Mouse (Mus musculus): ENCODE measurements at regions not wholly inside any gene's neighbourhood (a gene's known extent, or its start where the extent isn't known, plus 50 kb on each side); places are given as distances from the start of the nearest gene placed in this dataset.

DNA sequence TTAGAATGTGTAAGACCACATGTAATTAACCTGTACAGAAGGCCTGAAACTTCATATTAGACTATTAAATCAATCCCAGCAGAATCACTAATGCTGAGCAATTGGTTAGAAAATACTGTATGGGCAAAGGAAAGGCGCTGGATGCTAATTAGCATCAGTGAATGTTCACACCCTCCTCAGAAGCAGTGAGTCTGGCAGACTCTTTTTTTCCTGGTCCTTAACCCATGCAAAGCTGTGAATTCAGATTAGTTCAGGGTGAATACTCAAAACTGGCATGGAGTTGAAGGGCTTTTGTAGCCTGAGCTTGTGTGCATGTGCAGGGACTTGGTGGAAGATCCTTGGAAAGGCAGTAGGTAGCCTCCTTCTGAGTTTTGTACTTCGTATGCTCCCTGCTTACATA is 179.3 kb downstream of the Slc4a3 start:
- WGBS: 21% methylated on average over 2 of the region's 2 CpGs
- Histone ChIP-seq H3K4me2 (ENCODE audit: low read depth) (no peak overlapping the region), H3K27ac (ENCODE audit: low read depth, low read length) (no peak overlapping the region), H3K4me1 (ENCODE audit: insufficient read depth) (no peaks in the 10 kb centered on the region), H3K36me3 (ENCODE audit: insufficient read depth) (no peaks in the 10 kb centered on the region), H3K9me3 (ENCODE audit: low read length) (no peaks in the 10 kb centered on the region), H3K9ac (no peak overlapping the region), H3K4me3 (ENCODE audit: low read depth, low read length) (no peak overlapping the region), H3K27me3 (ENCODE audit: insufficient read depth, low read length) (no peaks in the 10 kb centered on the region)
- no peak for TF ChIP-seq CTCF (IDR thresholded peaks at IDR 0.05; ENCODE audit: low read depth)
- ATAC-seq (0 out of 2 replicates have a peak, but pooled peaks have one; percentile 27), DNase-seq (peak; percentile 34)

DNA sequence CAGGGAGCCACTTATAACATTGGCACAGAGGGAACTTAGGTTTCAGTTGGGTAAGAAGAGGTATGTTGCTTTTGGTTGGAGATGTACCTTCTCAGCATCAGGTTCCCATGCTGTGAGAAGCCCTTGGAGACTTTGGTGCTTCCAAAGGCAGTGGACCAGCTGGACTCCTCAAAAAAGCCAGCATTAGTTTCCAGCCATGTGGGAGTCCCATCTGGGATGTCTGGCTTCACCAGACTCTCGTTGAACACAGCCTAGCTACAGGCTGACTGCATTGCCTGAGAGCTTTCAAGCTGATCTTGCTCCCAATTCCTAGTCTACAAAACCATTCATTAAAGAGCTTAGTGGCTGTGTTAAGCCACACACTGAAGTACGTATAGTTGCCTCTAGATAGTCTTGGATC is 182.8 kb downstream of the Slc4a3 start:
- Histone ChIP-seq H3K27ac (ENCODE audit: low read depth, low read length) (no peak overlapping the region), H3K36me3 (ENCODE audit: insufficient read depth) (no peaks in the 10 kb centered on the region), H3K4me3 (ENCODE audit: low read depth, low read length) (no peak overlapping the region), H3K9ac (no peak overlapping the region), H3K9me3 (ENCODE audit: low read length) (no peaks in the 10 kb centered on the region), H3K4me2 (ENCODE audit: low read depth) (no peak overlapping the region), H3K27me3 (ENCODE audit: insufficient read depth, low read length) (no peaks in the 10 kb centered on the region), H3K4me1 (ENCODE audit: insufficient read depth) (no peaks in the 10 kb centered on the region)
- 46% methylated on average over 2 of the region's 2 CpGs for WGBS
- no peak; the same call in 1 of the 2 replicates for ATAC-seq
- DNase-seq: peak; percentile 74
- no peak for TF ChIP-seq CTCF (IDR thresholded peaks at IDR 0.05; ENCODE audit: low read depth)

DNA sequence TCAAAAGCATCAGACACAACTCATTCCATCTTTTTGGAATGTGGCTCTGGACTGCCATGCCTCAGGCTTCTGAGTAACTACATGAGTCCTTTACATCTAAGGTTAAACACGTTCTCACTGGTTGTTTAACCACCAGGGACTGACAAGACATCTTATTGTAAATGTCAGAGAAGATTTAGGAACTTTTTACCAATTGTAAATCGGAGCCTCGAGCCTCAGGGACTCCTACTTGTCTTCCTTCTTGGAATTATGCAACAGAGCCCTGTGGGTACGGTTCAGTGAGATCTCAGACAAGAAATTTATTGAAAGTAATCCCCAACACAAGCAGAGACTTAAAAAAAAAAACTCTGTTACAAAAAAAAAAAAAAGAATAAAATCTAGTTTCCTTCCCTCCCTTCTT is 187.7 kb downstream of the Slc4a3 start:
- Histone ChIP-seq H3K4me3 (ENCODE audit: low read depth, low read length) (no peak overlapping the region), H3K9ac (no peak overlapping the region), H3K4me2 (ENCODE audit: low read depth) (no peak overlapping the region), H3K4me1 (ENCODE audit: insufficient read depth) (no peaks in the 10 kb centered on the region), H3K27ac (ENCODE audit: low read depth, low read length) (no peak overlapping the region), H3K9me3 (ENCODE audit: low read length) (no peaks in the 10 kb centered on the region), H3K27me3 (ENCODE audit: insufficient read depth, low read length) (no peaks in the 10 kb centered on the region), H3K36me3 (ENCODE audit: insufficient read depth) (no peaks in the 10 kb centered on the region)
- 61% methylated on average over 4 of the region's 4 CpGs for WGBS
- ATAC-seq: no peak
- DNase-seq: no peak
- TF ChIP-seq CTCF (IDR thresholded peaks at IDR 0.05; ENCODE audit: low read depth): no peak

DNA sequence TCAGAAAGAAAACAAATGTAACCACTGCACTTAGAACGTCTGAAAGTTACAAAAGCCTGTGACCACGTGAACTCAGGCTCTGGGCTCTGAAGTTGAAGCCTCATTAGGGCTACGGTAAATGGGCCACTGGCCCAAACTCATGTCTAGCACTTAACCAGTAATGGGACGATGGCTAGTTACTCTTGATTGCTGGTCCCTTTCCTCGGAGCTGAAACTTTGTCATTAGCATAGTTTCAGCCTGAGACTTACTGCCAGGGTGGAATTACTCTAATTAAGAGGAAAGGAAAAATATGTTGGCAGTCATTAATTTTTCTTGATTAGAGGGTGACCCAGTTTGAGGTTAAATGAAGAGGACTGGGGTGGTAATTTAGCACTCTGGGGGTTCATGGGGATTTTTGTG is 192.6 kb downstream of the Slc4a3 start:
- 27% methylated on average over 5 of the region's 5 CpGs for WGBS
- no peaks in the 10 kb centered on the region for H3K27me3 ChIP-seq (ENCODE audit: insufficient read depth, low read length)

DNA sequence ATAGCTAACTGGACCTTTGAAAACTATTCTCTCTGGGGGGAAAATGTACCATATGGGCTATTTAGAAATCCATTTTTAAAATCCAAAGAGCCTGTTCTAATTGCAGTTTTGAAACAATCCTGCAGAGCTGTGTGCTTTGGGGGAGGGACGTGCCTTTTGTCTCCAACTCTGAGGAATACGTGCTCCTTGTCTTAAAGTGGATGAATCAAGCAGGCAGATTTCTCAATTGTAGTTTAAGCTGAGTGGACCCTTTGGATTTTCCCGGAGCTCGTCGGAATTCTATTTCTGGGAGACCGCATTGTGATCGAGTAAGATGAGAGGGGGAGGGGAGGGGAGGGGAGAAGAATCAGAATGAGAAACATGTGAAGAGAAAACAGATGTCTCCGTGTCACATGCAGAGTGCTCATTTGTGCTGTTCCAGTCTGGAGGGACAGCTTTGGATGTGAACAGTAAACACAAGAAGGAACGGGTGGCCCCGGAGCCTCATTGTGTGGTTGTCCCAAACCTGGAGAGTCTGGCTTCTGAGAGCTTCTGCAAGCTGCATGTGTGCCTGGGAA is 203.7 kb downstream of the Slc4a3 start:
- Histone ChIP-seq H3K4me3 (ENCODE audit: low read depth, low read length) (no peak overlapping the region), H3K4me2 (ENCODE audit: low read depth) (peak overlapping the region; percentile 20; the same call in 1 of the 2 replicates), H3K9ac (no peak overlapping the region), H3K27ac (ENCODE audit: low read depth, low read length) (peak overlapping the region; percentile 57; the same call in 1 of the 2 replicates), H3K27me3 (ENCODE audit: insufficient read depth, low read length) (no peaks in the 10 kb centered on the region), H3K4me1 (ENCODE audit: insufficient read depth) (peaks cover 8% of the 10 kb centered on the region), H3K9me3 (ENCODE audit: low read length) (no peaks in the 10 kb centered on the region), H3K36me3 (ENCODE audit: insufficient read depth) (no peaks in the 10 kb centered on the region)
- peak; percentile 66 for DNase-seq
- no peak for TF ChIP-seq CTCF (IDR thresholded peaks at IDR 0.05; ENCODE audit: low read depth)
- ATAC-seq: peak; percentile 90
- WGBS: 8% methylated on average over 10 of the region's 10 CpGs

More for the DNA sequence above, 192.6 kb downstream of the Slc4a3 start:
- Histone ChIP-seq H3K4me2 (ENCODE audit: low read depth) (no peak overlapping the region), H3K9ac (no peak overlapping the region), H3K36me3 (ENCODE audit: insufficient read depth) (no peaks in the 10 kb centered on the region), H3K4me3 (ENCODE audit: low read depth, low read length) (no peak overlapping the region), H3K9me3 (ENCODE audit: low read length) (no peaks in the 10 kb centered on the region), H3K4me1 (ENCODE audit: insufficient read depth) (no peaks in the 10 kb centered on the region), H3K27ac (ENCODE audit: low read depth, low read length) (no peak overlapping the region)
- no peak for TF ChIP-seq CTCF (IDR thresholded peaks at IDR 0.05; ENCODE audit: low read depth)
- ATAC-seq: no peak; the same call in 1 of the 2 replicates
- DNase-seq: no peak

DNA sequence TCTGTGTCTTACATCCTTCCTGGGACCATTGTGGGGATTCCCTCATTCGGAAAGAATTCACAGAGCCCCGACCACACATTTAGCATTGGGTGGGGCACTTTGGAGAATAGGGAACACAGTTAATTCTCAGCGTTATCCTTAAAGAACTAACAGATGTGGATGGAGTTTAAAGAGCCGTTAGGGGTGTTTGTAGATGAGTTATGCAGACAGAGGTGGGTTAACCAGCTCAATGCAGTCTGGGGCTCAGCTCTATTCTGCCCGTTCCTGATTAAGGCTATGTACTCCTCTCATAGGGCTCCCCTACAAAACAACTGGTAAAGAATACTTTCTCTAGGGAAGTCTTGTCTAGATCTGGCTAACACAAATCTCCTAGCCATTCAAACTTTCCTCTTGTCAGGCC is 226.1 kb downstream of the Slc4a3 start:
- no peak overlapping the region for H3K9ac ChIP-seq
- DNase-seq: no peak
- no peak overlapping the region for H3K27ac ChIP-seq (ENCODE audit: low read depth, low read length)
- no peak for TF ChIP-seq CTCF (IDR thresholded peaks at IDR 0.05; ENCODE audit: low read depth)
- ATAC-seq: no peak
- H3K4me2 ChIP-seq (ENCODE audit: low read depth): no peak overlapping the region
- no peaks in the 10 kb centered on the region for H3K9me3 ChIP-seq (ENCODE audit: low read length)
- WGBS: 33% methylated on average over 5 of the region's 5 CpGs
- H3K4me1 ChIP-seq (ENCODE audit: insufficient read depth): no peaks in the 10 kb centered on the region
- H3K27me3 ChIP-seq (ENCODE audit: insufficient read depth, low read length): no peaks in the 10 kb centered on the region
- H3K4me3 ChIP-seq (ENCODE audit: low read depth, low read length): no peak overlapping the region
- no peaks in the 10 kb centered on the region for H3K36me3 ChIP-seq (ENCODE audit: insufficient read depth)

DNA sequence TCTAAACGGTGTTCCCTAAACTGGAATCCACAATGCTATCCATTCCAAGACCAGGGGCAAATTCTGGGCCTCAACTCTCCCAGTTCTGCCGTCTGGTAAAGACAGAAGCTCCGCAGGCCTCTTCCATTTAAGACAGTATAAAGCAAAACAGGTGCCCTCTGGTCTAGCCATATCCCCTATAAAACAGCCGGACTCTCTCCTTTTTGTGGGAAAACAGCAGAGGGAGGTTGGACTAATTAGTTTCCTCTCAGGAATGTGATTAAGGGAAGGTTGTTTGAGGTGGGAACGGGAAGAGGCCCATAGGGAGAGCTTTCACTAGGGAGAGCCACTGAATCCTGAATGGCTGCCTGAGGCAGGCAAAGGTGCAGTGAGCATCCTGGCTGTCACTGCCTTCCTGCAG is 226.9 kb downstream of the Slc4a3 start:
- no peak overlapping the region for H3K9ac ChIP-seq
- no peak overlapping the region for H3K4me2 ChIP-seq (ENCODE audit: low read depth)
- no peaks in the 10 kb centered on the region for H3K27me3 ChIP-seq (ENCODE audit: insufficient read depth, low read length)
- H3K9me3 ChIP-seq (ENCODE audit: low read length): no peaks in the 10 kb centered on the region
- no peak overlapping the region for H3K4me3 ChIP-seq (ENCODE audit: low read depth, low read length)
- H3K36me3 ChIP-seq (ENCODE audit: insufficient read depth): no peaks in the 10 kb centered on the region
- no peak for TF ChIP-seq CTCF (IDR thresholded peaks at IDR 0.05; ENCODE audit: low read depth)
- no peak overlapping the region for H3K27ac ChIP-seq (ENCODE audit: low read depth, low read length)
- no peaks in the 10 kb centered on the region for H3K4me1 ChIP-seq (ENCODE audit: insufficient read depth)
- ATAC-seq (no peak), DNase-seq (no peak)
- WGBS: 40% methylated on average over 5 of the region's 5 CpGs

Data from forebrain, postnatal 0 days (tissue).